Mouse (Mus musculus): Measurements from ENCODE around the gene Asna1. TPM values are rescaled to one million over a fixed set of nuclear protein-coding genes. Genes with fewer than 3 reads are reported as not detected.

Asna1 gene
- 237 and 266 TPM in 2 replicates for total RNA-seq (2012; rRNA removed)

- peak within 1 kb of the TSS; percentile 57 for H3K27ac ChIP-seq (ENCODE audit: insufficient read depth, low read depth, low read length, poor library complexity, severe bottlenecking)
- in situ Hi-C loops (cut with MboI; ENCODE audit: low sequenced_read_pairs in 2 of 2, unreplicated experiment in 2 of 2) = no loop called here
- DNase-seq (ENCODE audit: low read depth, low spot score) = peak; percentile 83
- TF ChIP-seq HCFC1 (IDR thresholded peaks at IDR 0.05; ENCODE audit: borderline replicate concordance, insufficient read depth, low read length) (peak; percentile 57; the same call in 1 of the 2 replicates), ZC3H11A (IDR thresholded peaks at IDR 0.05; ENCODE audit: borderline replicate concordance, low read depth, low read length) (no peak)
- no peaks in the 10 kb centered on the region for H3K9me3 ChIP-seq (ENCODE audit: control insufficient read depth, insufficient read depth, low read depth, low read length)
- peak within 1 kb of the TSS; percentile 85 to 97 for H3K4me3 ChIP-seq (ENCODE audit: insufficient read depth in 1 of 2, low read depth in 1 of 2, low read length in 2 of 2, poor library complexity in 1 of 2, severe bottlenecking in 1 of 2)
- peaks cover 39% of the 10 kb centered on the region for H3K36me3 ChIP-seq (ENCODE audit: control insufficient read depth, insufficient read depth, low read length, poor library complexity, severe bottlenecking)
- H3K9ac ChIP-seq (ENCODE audit: insufficient read depth, low read depth, low read length, poor library complexity, severe bottlenecking) = peak within 1 kb of the TSS; percentile 95
- peaks cover 3 to 12% of the 10 kb centered on the region in 2 experiments for H3K4me1 ChIP-seq (ENCODE audit: control insufficient read depth in 2 of 2, insufficient read depth in 2 of 2, low read length in 2 of 2, poor library complexity in 1 of 2)
Observed at GRCm38 (mm10) chr8:85025098-85025932, at the start of gene Asna1. Asna1 (minus strand) TSS chr8:85025281.

GRCm38 (mm10) chr8:85074617-85075016 is 49.5 kb upstream of the Asna1 start:
- H3K36me3 ChIP-seq (ENCODE audit: control insufficient read depth, insufficient read depth, low read length, poor library complexity, severe bottlenecking) = peaks cover 32% of the 10 kb centered on the region
- no peak overlapping the region for H3K4me3 ChIP-seq (ENCODE audit: insufficient read depth in 1 of 2, low read depth in 1 of 2, low read length in 2 of 2, poor library complexity in 1 of 2, severe bottlenecking in 1 of 2)
- H3K9ac ChIP-seq (ENCODE audit: insufficient read depth, low read depth, low read length, poor library complexity, severe bottlenecking) = no peak overlapping the region
- no peaks in the 10 kb centered on the region for H3K9me3 ChIP-seq (ENCODE audit: control insufficient read depth, insufficient read depth, low read depth, low read length)
- no peak for DNase-seq (ENCODE audit: low read depth, low spot score)
- peaks cover 0 to 11% of the 10 kb centered on the region in 2 experiments; a peak in 1 of 4 replicates for H3K4me1 ChIP-seq (ENCODE audit: control insufficient read depth in 2 of 2, insufficient read depth in 2 of 2, low read length in 2 of 2, poor library complexity in 1 of 2)
- no peak overlapping the region for H3K27ac ChIP-seq (ENCODE audit: insufficient read depth, low read depth, low read length, poor library complexity, severe bottlenecking)
- in situ Hi-C loops (cut with MboI; ENCODE audit: low sequenced_read_pairs in 2 of 2, unreplicated experiment in 2 of 2) = no loop called here
- no peak for TF ChIP-seq ZNF384 (IDR thresholded peaks at IDR 0.05; ENCODE audit: low read depth, low read length)
- TF ChIP-seq ZC3H11A (IDR thresholded peaks at IDR 0.05; ENCODE audit: borderline replicate concordance, low read depth, low read length) = no peak
- TF ChIP-seq MAFK (IDR thresholded peaks at IDR 0.05; ENCODE audit: insufficient read depth, low read depth, low read length) = no peak
- TF ChIP-seq CHD2 (IDR thresholded peaks at IDR 0.05; ENCODE audit: low read depth, low read length) = no peak
- TF ChIP-seq HCFC1 (IDR thresholded peaks at IDR 0.05; ENCODE audit: borderline replicate concordance, insufficient read depth, low read length) = no peak

GRCm38 (mm10) chr8:85074167-85074566 is 49.1 kb upstream of the Asna1 start:
- DNase-seq (ENCODE audit: low read depth, low spot score) = no peak
- H3K4me1 ChIP-seq (ENCODE audit: control insufficient read depth in 2 of 2, insufficient read depth in 2 of 2, low read length in 2 of 2, poor library complexity in 1 of 2) = peaks cover 0 to 11% of the 10 kb centered on the region in 2 experiments; a peak in 1 of 4 replicates
- in situ Hi-C loops (cut with MboI; ENCODE audit: low sequenced_read_pairs in 2 of 2, unreplicated experiment in 2 of 2) = no loop called here
- no peak overlapping the region for H3K4me3 ChIP-seq (ENCODE audit: insufficient read depth in 1 of 2, low read depth in 1 of 2, low read length in 2 of 2, poor library complexity in 1 of 2, severe bottlenecking in 1 of 2)
- TF ChIP-seq MAFK (IDR thresholded peaks at IDR 0.05; ENCODE audit: insufficient read depth, low read depth, low read length) (no peak), CHD2 (IDR thresholded peaks at IDR 0.05; ENCODE audit: low read depth, low read length) (no peak), ZC3H11A (IDR thresholded peaks at IDR 0.05; ENCODE audit: borderline replicate concordance, low read depth, low read length) (no peak), HCFC1 (IDR thresholded peaks at IDR 0.05; ENCODE audit: borderline replicate concordance, insufficient read depth, low read length) (no peak), ZNF384 (IDR thresholded peaks at IDR 0.05; ENCODE audit: low read depth, low read length) (no peak)
- peaks cover 32% of the 10 kb centered on the region for H3K36me3 ChIP-seq (ENCODE audit: control insufficient read depth, insufficient read depth, low read length, poor library complexity, severe bottlenecking)
- H3K9ac ChIP-seq (ENCODE audit: insufficient read depth, low read depth, low read length, poor library complexity, severe bottlenecking) = no peak overlapping the region
- H3K27ac ChIP-seq (ENCODE audit: insufficient read depth, low read depth, low read length, poor library complexity, severe bottlenecking) = no peak overlapping the region
- H3K9me3 ChIP-seq (ENCODE audit: control insufficient read depth, insufficient read depth, low read depth, low read length) = no peaks in the 10 kb centered on the region

GRCm38 (mm10) chr8:85073041-85073612 is 48.0 kb upstream of the Asna1 start:
- Histone ChIP-seq H3K9ac (ENCODE audit: insufficient read depth, low read depth, low read length, poor library complexity, severe bottlenecking) (peak overlapping the region; percentile 66), H3K36me3 (ENCODE audit: control insufficient read depth, insufficient read depth, low read length, poor library complexity, severe bottlenecking) (peaks cover 34% of the 10 kb centered on the region), H3K4me1 (ENCODE audit: control insufficient read depth in 2 of 2, insufficient read depth in 2 of 2, low read length in 2 of 2, poor library complexity in 1 of 2) (peaks cover 0 to 11% of the 10 kb centered on the region in 2 experiments; a peak in 1 of 4 replicates), H3K27ac (ENCODE audit: insufficient read depth, low read depth, low read length, poor library complexity, severe bottlenecking) (0 out of 2 replicates have a peak overlapping the region, but pooled peaks have one; percentile 1), H3K9me3 (ENCODE audit: control insufficient read depth, insufficient read depth, low read depth, low read length) (no peaks in the 10 kb centered on the region), H3K4me3 (ENCODE audit: insufficient read depth in 1 of 2, low read depth in 1 of 2, low read length in 2 of 2, poor library complexity in 1 of 2, severe bottlenecking in 1 of 2) (peak overlapping the region; percentile 43 to 53)
- DNase-seq (ENCODE audit: low read depth, low spot score) = no peak
- TF ChIP-seq ZNF384 (IDR thresholded peaks at IDR 0.05; ENCODE audit: low read depth, low read length) (no peak), ZC3H11A (IDR thresholded peaks at IDR 0.05; ENCODE audit: borderline replicate concordance, low read depth, low read length) (no peak), HCFC1 (IDR thresholded peaks at IDR 0.05; ENCODE audit: borderline replicate concordance, insufficient read depth, low read length) (no peak), MAFK (IDR thresholded peaks at IDR 0.05; ENCODE audit: insufficient read depth, low read depth, low read length) (no peak), CHD2 (IDR thresholded peaks at IDR 0.05; ENCODE audit: low read depth, low read length) (no peak)
- in situ Hi-C loops (cut with MboI; ENCODE audit: low sequenced_read_pairs in 2 of 2, unreplicated experiment in 2 of 2) = no loop called here
